Mouse (Mus musculus) heart, embryonic 13.5 days (tissue): ENCODE measurements at regions not wholly inside any gene's neighbourhood (a gene's known extent, or its start where the extent isn't known, plus 50 kb on each side); places are given as distances from the start of the nearest gene placed in this dataset.

ENCODE experiments used
- ATAC-seq: fragments of 200-750 bp; cut with Nextera tagmentation; 2 replicates; pipeline ENCODE4 v1.8.0; 2017; ENCODE audit warnings: moderate TSS enrichment; ENCODE audit not compliant: insufficient number of reproducible peaks, low FRiP score, low TSS enrichment; ENCODE audit errors: extremely low read depth
- H3K27ac ChIP-seq: fragments of 300-500 bp; sonication (generic); replicated peaks from 2 replicates; pipeline ENCODE4 v1.5.1; 2015; ENCODE audit warnings: moderate library complexity, mild to moderate bottlenecking, inconsistent platforms
- H3K27me3 ChIP-seq: fragments of 300-500 bp; sonication (generic); replicated peaks from 2 replicates; pipeline ENCODE4 v1.6.1; 2015; ENCODE audit warnings: mild to moderate bottlenecking, inconsistent platforms
- H3K36me3 ChIP-seq: fragments of 300-500 bp; sonication (generic); 2 replicates; pipeline ENCODE4 v1.6.1; 2015; ENCODE audit warnings: mild to moderate bottlenecking, inconsistent platforms
- H3K4me1 ChIP-seq: fragments of 300-500 bp; sonication (generic); 2 replicates; pipeline ENCODE4 v1.6.1; 2015; ENCODE audit warnings: inconsistent platforms
- H3K4me2 ChIP-seq: fragments of 300-500 bp; sonication (generic); 2 replicates; pipeline ENCODE4 v1.6.1; 2015; ENCODE audit warnings: inconsistent platforms, mild to moderate bottlenecking, moderate library complexity
- H3K4me3 ChIP-seq: fragments of 300-500 bp; sonication (generic); 2 replicates; pipeline ENCODE4 v1.5.1; 2015; ENCODE audit warnings: moderate library complexity, mild to moderate bottlenecking, inconsistent platforms
- H3K9ac ChIP-seq: fragments of 300-500 bp; sonication (generic); 2 replicates; pipeline ENCODE4 v1.6.1; 2015; ENCODE audit warnings: inconsistent platforms, mild to moderate bottlenecking, moderate library complexity
- H3K9me3 ChIP-seq: fragments of 300-500 bp; sonication (generic); 2 replicates; pipeline ENCODE4 v1.6.1; 2016; ENCODE audit warnings: inconsistent platforms
- WGBS: fragments of 180-500 bp; shearing (Covaris S2); methylation state at CpG from one replicate; pipeline ENCODE4 v1.1.7; 2015; ENCODE audit warnings: mixed read lengths; 5-methylcytosine and 5-hydroxymethylcytosine counted together

DNA sequence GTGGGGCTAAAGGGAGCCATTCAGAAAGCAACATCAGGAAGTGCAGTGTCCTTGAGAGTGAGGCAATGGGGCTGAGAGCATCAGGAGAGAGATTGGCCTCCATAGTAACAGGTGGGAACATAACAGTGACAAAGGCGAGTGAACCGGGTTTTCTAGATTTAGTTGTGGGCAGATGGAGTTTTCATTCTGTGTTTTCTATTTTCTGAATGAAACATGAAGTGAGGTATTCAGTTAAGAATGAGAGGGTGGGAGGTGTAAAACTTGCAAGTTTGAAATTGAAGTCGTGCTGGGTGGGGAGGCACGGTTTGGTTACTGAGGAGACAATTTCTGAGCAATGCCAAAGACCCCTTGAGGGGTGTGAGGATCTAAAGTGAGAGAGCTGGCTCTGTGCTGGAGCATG is 893.3 kb downstream of the Diaph3 start:
- Histone ChIP-seq H3K4me1 (no peaks in the 10 kb centered on the region), H3K9me3 (no peaks in the 10 kb centered on the region), H3K4me2 (no peak overlapping the region), H3K36me3 (no peaks in the 10 kb centered on the region), H3K27ac (no peak overlapping the region), H3K4me3 (no peak overlapping the region), H3K27me3 (no peaks in the 10 kb centered on the region), H3K9ac (no peak overlapping the region)
- no peak for ATAC-seq
- WGBS: 83% methylated on average over 4 of the region's 4 CpGs

DNA sequence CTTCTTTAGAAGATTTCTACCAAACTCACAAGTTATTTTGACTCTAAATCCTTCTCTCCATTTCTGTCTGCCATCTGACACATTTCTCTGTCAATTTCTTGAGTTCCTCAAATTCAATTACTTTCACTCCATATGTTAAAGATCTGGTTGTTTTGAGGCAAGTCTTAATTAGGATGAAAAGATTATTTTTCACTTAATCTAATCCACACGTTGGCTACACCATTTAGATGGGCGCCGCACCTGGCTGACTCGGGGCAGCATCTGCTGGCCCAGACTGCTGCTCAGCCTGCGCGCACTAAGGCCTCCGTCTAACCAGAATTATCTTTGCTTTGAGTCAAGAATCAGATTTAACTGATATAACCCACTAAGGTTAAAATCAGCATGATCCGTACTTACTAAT is 894.3 kb downstream of the Diaph3 start:
- 90% methylated on average over 8 of the region's 8 CpGs for WGBS
- H3K9me3 ChIP-seq: no peaks in the 10 kb centered on the region
- no peaks in the 10 kb centered on the region for H3K27me3 ChIP-seq
- no peak overlapping the region for H3K4me2 ChIP-seq
- no peak for ATAC-seq
- H3K27ac ChIP-seq: no peak overlapping the region
- H3K4me3 ChIP-seq: no peak overlapping the region
- H3K36me3 ChIP-seq: no peaks in the 10 kb centered on the region
- no peak overlapping the region for H3K9ac ChIP-seq
- H3K4me1 ChIP-seq: no peaks in the 10 kb centered on the region

- Histone ChIP-seq H3K27ac (no peak overlapping the region), H3K9ac (no peak overlapping the region), H3K4me1 (no peaks in the 10 kb centered on the region), H3K36me3 (no peaks in the 10 kb centered on the region), H3K27me3 (no peaks in the 10 kb centered on the region), H3K4me3 (no peak overlapping the region), H3K4me2 (no peak overlapping the region), H3K9me3 (no peaks in the 10 kb centered on the region)
- no peak for ATAC-seq
- 94% methylated on average over 1 of the region's 1 CpGs for WGBS
Observed at GRCm38 (mm10) chr14:86243662-86244061, 897.4 kb downstream of the Diaph3 start.

GRCm38 (mm10) chr14:86242836-86243235 is 898.2 kb downstream of the Diaph3 start:
- no peak overlapping the region for H3K27ac ChIP-seq
- no peaks in the 10 kb centered on the region for H3K36me3 ChIP-seq
- ATAC-seq: no peak
- no peak overlapping the region for H3K4me2 ChIP-seq
- WGBS: 73% methylated on average over 1 of the region's 1 CpGs
- no peaks in the 10 kb centered on the region for H3K4me1 ChIP-seq
- H3K4me3 ChIP-seq: no peak overlapping the region
- no peak overlapping the region for H3K9ac ChIP-seq
- H3K9me3 ChIP-seq: no peaks in the 10 kb centered on the region
- no peaks in the 10 kb centered on the region for H3K27me3 ChIP-seq

- Histone ChIP-seq H3K27ac (no peak overlapping the region), H3K36me3 (no peaks in the 10 kb centered on the region), H3K4me2 (no peak overlapping the region), H3K4me1 (no peaks in the 10 kb centered on the region), H3K27me3 (no peaks in the 10 kb centered on the region), H3K4me3 (no peak overlapping the region), H3K9ac (no peak overlapping the region), H3K9me3 (no peaks in the 10 kb centered on the region)
- ATAC-seq: no peak
- 33% methylated on average over 2 of the region's 2 CpGs for WGBS
Observed at GRCm38 (mm10) chr14:86239090-86239489, 901.9 kb downstream of the Diaph3 start.

DNA sequence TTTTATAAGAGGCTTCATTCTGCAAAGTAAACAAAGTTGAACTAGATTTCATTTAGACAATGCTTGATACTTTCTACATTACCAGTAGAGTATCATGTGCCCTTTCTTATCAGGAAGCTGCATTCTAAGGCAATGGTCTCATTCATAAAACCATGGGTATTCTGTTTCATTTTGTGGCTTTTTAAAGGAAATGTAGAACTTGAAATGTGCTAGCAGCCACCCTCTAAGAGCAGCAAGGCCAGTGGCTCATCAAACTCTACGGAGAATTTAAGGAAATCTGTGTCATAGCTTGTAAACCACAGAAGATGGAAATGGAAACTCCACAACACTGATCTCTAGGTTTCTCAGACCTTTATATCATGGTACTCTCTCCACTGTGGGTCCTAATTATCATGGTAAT is 907.7 kb downstream of the Diaph3 start:
- Histone ChIP-seq H3K9me3 (no peaks in the 10 kb centered on the region), H3K4me1 (no peaks in the 10 kb centered on the region), H3K4me3 (no peak overlapping the region), H3K27ac (no peak overlapping the region), H3K4me2 (no peak overlapping the region), H3K9ac (no peak overlapping the region), H3K36me3 (no peaks in the 10 kb centered on the region), H3K27me3 (no peaks in the 10 kb centered on the region)
- ATAC-seq: no peak
- WGBS: 81% methylated on average over 1 of the region's 1 CpGs

GRCm38 (mm10) chr14:86230609-86231008 is 910.4 kb downstream of the Diaph3 start:
- Histone ChIP-seq H3K27me3 (no peaks in the 10 kb centered on the region), H3K9ac (no peak overlapping the region), H3K4me2 (no peak overlapping the region), H3K27ac (no peak overlapping the region), H3K9me3 (no peaks in the 10 kb centered on the region), H3K4me3 (no peak overlapping the region), H3K4me1 (no peaks in the 10 kb centered on the region), H3K36me3 (no peaks in the 10 kb centered on the region)
- ATAC-seq: no peak
- 50% methylated on average over 1 of the region's 1 CpGs for WGBS

- no peak for ATAC-seq
- no peaks in the 10 kb centered on the region for H3K9me3 ChIP-seq
- H3K9ac ChIP-seq: no peak overlapping the region
- no peak overlapping the region for H3K4me3 ChIP-seq
- WGBS: 75% methylated on average over 2 of the region's 2 CpGs
- no peaks in the 10 kb centered on the region for H3K27me3 ChIP-seq
- H3K36me3 ChIP-seq: no peaks in the 10 kb centered on the region
- H3K4me1 ChIP-seq: no peaks in the 10 kb centered on the region
- no peak overlapping the region for H3K4me2 ChIP-seq
- H3K27ac ChIP-seq: no peak overlapping the region
Observed at GRCm38 (mm10) chr14:86229755-86230154, 911.3 kb downstream of the Diaph3 start.

DNA sequence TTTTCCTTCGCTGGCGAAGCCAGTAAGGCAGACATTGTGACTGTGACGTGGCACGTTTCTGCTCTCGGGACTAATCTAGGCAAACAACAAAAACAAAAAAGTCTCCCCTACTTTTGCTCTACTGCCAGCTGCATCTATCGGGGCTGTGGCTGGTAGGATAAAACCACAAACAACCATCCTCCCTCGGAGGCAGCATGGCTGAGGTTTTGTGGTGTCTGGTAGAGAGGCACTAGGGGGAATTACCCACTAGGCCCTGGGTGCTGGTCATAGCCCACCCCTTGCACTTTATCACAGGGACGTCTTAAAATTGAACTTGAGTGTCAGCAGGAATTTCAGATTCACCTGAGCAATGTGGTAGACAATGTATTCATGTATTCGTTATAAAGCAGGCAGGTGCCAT is 925.3 kb downstream of the Diaph3 start:
- Histone ChIP-seq H3K27ac (no peak overlapping the region), H3K9ac (no peak overlapping the region), H3K9me3 (no peaks in the 10 kb centered on the region), H3K27me3 (no peaks in the 10 kb centered on the region), H3K4me3 (no peak overlapping the region), H3K4me2 (no peak overlapping the region), H3K36me3 (no peaks in the 10 kb centered on the region), H3K4me1 (no peaks in the 10 kb centered on the region)
- ATAC-seq: no peak
- 69% methylated on average over 9 of the region's 9 CpGs for WGBS

- H3K27ac ChIP-seq: no peak overlapping the region
- WGBS: 93% methylated on average over 3 of the region's 3 CpGs
- H3K9me3 ChIP-seq: no peaks in the 10 kb centered on the region
- no peaks in the 10 kb centered on the region for H3K36me3 ChIP-seq
- H3K27me3 ChIP-seq: no peaks in the 10 kb centered on the region
- no peak overlapping the region for H3K4me2 ChIP-seq
- no peak overlapping the region for H3K9ac ChIP-seq
- ATAC-seq: no peak
- no peaks in the 10 kb centered on the region for H3K4me1 ChIP-seq
- H3K4me3 ChIP-seq: no peak overlapping the region
Observed at GRCm38 (mm10) chr14:86211654-86212053, 929.4 kb downstream of the Diaph3 start.

DNA sequence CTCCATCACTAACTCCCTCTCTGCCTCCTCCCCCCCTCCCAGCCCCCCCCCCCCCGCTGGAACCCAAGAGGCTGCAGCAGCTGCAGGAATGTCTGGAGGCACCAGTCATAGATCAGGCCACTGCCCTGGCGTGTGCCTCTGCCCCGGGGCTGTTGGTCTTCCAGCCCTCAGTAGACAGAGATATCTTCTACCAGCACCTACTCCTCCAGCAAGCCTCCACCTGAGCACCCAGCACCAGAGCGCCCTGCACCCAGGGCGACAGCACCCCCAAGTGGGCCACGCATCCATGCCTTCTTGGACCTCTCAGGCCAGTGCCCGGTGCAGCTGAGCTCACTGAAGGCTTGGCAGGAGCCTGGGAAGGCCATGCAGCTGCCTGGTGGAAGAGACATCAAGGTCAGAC is 936.5 kb downstream of the Diaph3 start:
- Histone ChIP-seq H3K36me3 (no peaks in the 10 kb centered on the region), H3K9ac (no peak overlapping the region), H3K4me1 (no peaks in the 10 kb centered on the region), H3K4me2 (no peak overlapping the region), H3K4me3 (no peak overlapping the region), H3K27ac (no peak overlapping the region), H3K27me3 (no peaks in the 10 kb centered on the region), H3K9me3 (no peaks in the 10 kb centered on the region)
- ATAC-seq: no peak
- WGBS: 72% methylated on average over 6 of the region's 7 CpGs

DNA sequence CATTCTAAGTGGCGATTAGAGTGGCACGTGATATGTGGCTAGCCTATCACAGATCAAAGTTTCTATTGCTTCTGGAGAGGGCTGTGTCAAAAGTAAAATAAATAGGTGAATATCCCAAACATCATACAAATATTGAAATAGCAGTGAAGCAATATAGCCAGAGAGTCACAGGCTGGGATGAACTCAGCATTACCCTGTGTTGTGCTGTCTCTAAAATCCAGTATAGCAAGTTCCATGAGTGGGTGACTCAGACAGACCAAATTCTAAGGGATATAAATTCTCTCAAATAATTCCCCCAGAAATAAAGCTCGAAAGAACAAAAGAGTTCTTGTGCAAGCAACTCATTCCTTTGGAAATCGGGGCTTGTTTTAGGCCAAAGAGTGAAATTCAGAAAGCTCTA is 943.2 kb downstream of the Diaph3 start:
- ATAC-seq: no peak
- H3K9me3 ChIP-seq: no peaks in the 10 kb centered on the region

More for the DNA sequence above, 943.2 kb downstream of the Diaph3 start:
- Histone ChIP-seq H3K4me3 (no peak overlapping the region), H3K4me2 (no peak overlapping the region), H3K36me3 (no peaks in the 10 kb centered on the region), H3K27me3 (no peaks in the 10 kb centered on the region), H3K9ac (no peak overlapping the region), H3K27ac (no peak overlapping the region), H3K4me1 (no peaks in the 10 kb centered on the region)
- 84% methylated on average over 4 of the region's 4 CpGs for WGBS
